Mouse (Mus musculus): ENCODE results near the gene Gm10160. TPM values are rescaled to one million over a fixed set of nuclear protein-coding genes. Genes with fewer than 3 reads are reported as not detected.
"Not testable (repeated sequence)": the region's sequence is repeated elsewhere in the genome, so short reads cannot be mapped to it uniquely, and the experiment has no call there.

The Gm10160 gene
- total RNA-seq, 2 experiments from 2014 or later = not detected

GRCm38 (mm10) chr7:81856221-81856620, 627 bp upstream of the Gm10160 start:
- DNase-seq = no peak

DNA sequence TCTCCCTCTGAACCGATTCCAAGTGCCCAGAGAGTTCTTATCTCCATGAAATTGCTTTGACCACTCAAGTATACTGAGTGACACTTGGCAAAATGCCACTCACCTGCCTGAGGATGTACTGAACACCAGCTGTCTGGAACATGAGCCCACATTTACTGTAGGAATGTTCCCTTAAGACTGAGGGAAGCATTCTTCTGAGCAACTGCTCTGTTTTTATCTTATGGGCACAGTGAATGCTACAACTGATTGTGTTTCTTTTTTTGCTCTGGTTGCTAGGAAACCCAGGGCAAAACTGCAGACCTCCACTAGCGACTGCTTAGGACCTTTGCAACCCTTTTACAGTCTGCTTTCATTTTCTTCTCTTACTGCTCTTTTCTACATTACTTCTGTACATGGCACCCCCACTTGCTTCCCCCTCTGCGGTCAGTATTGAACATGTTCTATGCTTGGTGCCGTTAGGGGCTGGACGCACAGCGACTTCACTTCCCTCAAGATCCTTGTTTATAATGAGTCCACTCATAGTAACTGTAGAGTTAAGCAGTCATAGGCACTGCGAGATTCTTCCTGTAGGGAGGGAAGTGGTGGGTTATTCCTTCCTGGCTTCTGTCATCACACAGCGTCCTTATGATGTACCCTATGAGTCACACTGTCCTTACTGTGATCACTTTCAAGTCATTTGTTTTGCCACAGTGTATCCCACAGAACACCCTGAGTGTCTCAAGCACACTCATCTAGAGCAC, 856 bp downstream of the Gm10160 start:
- no peak for DNase-seq

- DNase-seq = no peak
Observed at GRCm38 (mm10) chr7:81851706-81852105, 3.9 kb downstream of the Gm10160 start.

DNA sequence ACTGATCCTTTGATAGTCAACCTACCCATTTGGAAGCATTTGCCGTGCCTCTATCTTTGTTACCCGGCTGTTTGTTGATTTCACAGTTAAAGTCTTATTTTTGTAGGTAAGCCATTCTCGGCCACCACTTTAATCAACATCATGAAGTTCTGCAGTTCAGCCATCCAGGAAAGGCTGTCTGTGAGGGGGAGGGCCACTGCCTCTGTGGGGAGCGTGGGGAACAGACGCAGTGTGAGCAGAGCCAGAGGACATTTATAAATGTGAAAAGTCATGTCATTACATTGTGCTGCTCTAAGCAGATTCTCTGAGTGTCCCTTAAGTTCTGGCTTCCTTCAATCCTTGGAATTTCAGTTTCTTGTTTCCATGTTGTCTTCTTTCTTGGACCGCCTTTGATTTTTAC, 5.4 kb downstream of the Gm10160 start:
- DNase-seq = no peak

DNA sequence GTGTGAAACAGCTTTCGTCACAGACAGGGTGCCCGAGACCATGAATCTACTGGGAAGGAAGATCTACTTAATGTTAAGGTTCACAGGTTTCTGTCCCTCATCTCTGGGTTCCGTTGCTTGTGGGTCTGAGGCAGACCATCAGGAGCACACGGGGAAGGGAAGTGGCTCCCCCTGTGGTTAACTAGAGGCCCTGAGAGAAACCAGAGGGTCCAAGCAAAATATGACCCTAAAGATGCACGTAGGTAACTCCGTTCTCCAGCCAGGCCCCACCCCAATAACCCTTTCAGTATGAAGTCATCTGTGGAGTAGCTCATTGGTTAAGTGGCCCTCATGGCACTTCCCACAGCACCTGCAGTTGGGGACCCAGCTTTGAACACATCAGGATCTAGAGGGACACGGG, 6.0 kb downstream of the Gm10160 start:
- no peak for DNase-seq

DNA sequence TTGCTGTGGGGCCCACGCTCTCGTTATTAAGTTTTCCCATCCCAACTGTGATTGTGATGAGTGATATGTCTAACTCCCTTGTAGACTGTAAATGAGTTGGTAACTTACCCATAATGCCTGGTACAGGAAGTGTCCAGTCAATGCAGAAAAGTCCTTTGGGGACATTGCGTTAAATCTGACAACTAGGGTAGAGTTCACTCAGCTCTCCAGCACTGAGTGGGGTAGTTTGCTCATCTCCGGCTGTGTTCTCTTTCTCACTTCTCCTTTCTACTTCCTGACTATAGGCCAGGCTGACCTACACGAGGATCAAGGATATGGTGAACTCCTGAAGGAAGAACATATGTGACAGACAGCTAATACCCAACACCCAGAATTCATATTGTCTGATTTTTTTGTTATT, 6.4 kb downstream of the Gm10160 start:
- no peak for DNase-seq

GRCm38 (mm10) chr7:81847777-81848176, 7.8 kb downstream of the Gm10160 start:
- no peak for DNase-seq

DNA sequence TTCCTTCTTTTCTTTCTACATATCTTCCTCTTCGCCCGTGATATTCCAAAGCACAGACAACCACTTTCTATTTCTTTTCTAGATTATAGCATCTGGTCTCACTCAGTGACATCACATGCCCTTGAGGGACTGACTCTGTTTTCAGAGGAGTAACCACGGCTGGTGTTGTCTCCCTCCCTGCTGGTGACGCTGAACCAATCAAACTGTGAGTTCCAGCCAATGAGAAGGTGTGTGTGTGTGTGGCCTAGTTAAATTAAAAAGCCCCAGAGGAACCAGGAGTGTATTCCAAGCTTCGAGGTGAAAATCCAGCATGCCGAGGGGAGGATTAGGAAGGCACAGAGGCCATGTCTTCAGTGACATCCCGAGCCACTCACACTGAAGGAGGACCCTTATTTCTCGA, 8.6 kb downstream of the Gm10160 start:
- DNase-seq = no peak

DNA sequence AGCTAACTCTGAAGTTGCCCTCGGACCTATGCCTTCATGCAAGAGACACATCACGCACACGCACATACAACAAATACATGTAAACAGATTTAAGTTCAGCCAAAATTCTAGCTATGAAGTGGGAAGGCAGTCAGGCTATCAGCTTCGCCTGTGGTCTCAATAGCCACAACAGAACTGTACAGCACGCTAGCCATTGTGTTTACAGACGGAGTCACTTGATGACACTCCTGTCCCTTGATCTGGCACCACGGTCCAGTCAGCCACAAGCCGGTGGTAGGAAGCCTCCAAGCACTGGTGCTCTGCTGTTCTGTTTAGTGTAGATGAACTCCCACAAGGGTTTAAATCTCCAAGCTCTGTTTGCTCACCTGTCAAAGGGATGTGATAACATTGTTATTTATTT, 9.6 kb downstream of the Gm10160 start:
- no peak for DNase-seq

DNA sequence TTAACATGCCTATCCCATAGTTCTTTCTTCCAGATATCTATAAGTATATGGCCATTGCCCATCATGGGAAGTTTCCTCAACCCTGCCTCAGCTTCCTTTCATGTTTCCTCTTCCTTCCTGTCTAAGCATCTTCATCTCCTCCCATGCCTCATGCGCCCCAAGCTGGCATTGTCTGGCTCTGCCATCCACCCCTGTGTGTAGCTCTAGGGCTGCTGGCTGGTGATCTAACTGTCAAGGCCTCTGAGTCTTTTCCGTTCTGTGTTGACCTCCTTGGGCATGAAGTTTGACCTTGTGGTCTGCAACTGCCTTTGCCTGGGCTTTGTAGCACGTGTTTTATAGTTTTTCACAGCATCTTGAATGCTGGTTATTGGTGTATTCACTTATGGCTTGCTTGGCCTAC, 10.3 kb downstream of the Gm10160 start:
- no peak for DNase-seq

- DNase-seq = no peak
Observed at GRCm38 (mm10) chr7:81844801-81845200, 10.8 kb downstream of the Gm10160 start.

DNA sequence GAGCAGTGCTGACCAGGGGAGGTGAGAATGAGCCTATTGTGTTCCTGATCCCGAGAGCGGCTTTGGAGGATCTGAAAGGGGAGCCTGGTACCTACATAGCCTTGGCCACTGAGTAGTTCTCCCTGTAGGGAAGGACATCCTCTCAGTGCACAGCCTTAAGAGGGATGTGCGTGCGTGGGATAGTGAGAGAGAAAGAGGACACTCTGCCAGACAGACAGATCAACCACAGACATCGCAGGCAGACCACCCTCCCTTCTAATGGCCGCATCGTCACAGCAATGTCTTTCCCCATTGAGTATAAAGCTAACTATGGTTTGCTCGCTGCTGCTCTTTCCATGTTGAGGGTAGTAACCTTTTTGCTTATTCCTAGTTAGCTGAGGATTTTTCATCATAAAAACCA, 11.7 kb downstream of the Gm10160 start:
- DNase-seq = no peak

GRCm38 (mm10) chr7:81842998-81843397, 12.6 kb downstream of the Gm10160 start:
- DNase-seq = no peak

DNA sequence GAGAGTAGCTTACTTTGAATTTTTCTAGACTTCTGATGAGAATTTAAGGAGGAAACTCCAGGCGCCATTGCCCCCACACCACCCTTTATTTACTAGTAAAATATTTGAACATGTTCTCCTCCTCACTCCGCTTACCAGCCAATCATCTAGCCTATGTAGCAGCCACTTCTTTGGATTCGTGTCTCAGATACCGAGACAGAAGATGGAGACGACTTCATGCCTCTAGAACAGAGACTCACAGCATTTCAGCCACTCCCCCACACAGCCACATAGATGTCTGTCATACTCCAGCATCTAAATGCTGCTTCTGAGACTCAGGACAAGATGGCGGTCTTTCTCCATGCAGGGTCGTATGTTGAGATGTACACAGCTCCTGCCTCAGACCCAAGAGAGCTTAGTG, 13.5 kb downstream of the Gm10160 start:
- DNase-seq = no peak

DNA sequence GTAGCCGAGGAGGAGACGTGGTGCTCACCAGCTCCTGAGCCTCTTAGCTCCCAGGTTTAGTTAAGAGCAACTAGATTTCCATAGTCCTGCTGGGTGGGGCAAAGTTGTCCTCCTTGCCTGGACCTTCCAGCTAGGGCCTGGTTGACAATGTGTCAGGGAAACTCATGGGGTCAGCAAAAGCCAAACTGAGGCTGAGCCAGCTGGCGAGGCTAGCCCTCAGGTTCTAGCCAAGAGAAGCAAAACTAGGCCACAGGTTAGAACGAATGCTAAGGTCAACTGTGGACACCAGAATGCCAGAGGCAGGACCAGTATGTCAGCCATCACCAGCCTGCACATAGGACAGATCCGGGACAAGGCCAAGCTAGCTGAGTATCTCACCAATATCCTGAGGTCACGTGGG, 14.2 kb downstream of the Gm10160 start:
- no peak for DNase-seq

DNA sequence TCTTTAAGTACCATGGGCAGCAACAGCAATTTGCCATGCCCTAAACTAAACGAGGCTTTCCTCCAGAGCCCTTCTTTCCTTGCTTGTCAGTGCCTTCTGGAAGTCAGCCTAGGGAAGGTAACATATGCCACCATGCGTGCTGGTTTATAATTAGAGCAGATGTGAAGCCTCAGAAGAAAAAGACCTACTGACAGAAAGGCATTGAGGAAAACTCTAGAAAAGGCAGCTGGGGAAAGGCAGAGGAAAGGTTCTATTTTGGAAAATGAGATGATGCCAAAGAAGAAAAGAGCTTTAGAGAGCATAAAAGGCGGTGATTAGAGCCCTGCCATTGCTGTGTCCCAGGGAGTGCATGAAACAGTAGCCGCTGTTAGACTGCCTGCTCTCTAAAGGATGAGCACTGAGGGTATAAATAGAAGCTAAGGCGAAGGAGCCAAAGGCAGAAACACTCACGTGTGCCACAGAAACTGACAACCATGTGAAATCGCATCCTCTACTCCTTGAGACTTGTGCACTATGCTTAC, 14.9 kb downstream of the Gm10160 start:
- no peak for DNase-seq

DNA sequence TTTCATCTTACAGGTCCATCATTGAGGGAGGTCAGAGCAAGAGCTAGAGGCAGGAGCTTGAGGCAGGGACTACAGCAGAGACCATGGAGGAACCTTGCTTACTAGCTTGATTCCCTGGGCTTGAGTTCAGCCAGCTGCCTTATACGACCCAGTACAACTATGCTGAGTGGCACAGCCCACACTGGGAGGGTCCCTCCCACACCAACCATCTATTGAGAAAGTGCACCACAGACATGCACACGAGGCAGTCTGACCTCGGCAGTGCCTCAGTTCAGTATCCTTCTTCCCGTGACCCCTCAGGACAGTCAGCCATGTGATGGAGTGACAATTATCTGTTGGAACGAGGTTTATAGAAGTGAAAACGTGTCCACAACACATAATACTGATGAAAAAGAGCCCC, 15.8 kb downstream of the Gm10160 start:
- no peak for DNase-seq

- DNase-seq = not testable (repeated sequence)
Observed at GRCm38 (mm10) chr7:81837771-81838170, 17.8 kb downstream of the Gm10160 start.

GRCm38 (mm10) chr7:81835430-81835829, 20.2 kb downstream of the Gm10160 start:
- DNase-seq = no peak

- DNase-seq = no peak
Observed at GRCm38 (mm10) chr7:81834847-81835246, 20.7 kb downstream of the Gm10160 start.

DNA sequence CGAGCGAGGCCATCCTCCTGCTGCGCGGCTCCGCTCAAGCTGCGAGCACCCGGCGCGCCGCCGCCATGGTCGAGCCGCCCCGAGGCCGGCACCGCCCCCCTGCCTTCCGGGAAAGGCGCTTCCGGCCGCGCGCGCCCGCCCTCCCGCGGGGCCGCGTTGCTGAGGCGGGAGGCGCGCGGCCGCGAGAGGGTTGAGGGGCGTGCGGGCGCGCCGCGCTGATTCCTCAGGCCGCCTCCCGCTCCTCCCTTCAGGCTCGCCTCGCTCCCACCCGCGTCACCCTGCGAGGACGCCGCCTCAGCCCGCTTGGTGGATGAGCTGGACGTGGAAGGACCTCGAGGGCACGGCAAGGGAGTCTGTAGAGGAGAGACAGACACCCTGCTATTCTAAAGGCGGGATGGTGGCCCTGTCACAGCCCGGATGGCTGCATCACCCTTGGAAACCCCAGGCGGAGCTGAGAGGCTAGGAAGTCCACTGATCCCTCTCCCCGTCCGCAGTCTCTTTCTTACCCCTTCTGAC, 26.2 kb downstream of the Gm10160 start, which contains the start of gene Btbd1:
Btbd1 (minus strand) TSS at position 53 of the 516 bp plus-strand sequence.
- peak; percentile 83 to 85 for DNase-seq

- peak; percentile 51 to 57 for DNase-seq
Observed at GRCm38 (mm10) chr7:81828681-81829378, 26.8 kb downstream of the Gm10160 start.

DNA sequence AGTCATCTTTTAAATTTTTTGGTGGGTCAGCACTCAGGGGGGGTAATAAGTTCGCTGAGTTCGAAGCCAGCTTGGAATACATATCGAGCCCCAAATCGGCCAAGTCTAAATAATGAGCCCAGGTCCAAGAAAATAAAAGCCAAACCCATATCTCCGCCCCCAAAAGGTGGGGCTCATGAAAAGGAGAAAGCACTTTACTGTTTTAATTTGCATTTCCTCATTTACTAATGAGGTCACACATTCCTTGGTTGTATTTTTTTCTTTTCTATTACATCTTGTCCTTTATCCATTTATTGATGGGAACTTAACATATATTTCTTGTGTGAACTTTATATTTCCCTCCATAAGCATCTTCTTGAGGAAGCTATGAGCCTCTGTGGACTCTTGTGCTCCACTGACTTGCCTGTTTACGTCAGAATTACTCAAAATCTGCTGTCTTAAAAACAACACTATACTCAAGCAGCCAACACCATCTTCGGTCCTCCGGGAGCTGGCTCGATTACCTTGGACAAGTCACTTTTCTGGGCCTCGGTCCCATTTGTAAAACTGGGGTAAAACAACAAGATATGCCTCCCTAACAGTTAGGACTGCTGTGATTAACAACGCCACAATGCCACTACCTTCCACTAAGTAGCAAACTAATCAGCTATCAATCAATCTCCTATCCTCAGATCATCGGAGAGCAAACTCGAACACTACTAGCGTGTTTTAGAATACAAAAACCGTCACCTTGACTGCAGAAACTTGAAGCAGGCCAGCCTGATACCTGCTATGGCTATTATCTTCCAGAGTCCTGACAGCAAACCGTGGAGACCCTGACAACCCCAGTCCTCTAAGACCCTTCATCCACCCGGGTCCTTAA, 27.6 kb downstream of the Gm10160 start:
- no peak for DNase-seq

Measured in layer of hippocampus, postnatal 36 days (tissue).